ENCODE assay signal across 9 mouse cellular contexts in the genomic region with DNA sequence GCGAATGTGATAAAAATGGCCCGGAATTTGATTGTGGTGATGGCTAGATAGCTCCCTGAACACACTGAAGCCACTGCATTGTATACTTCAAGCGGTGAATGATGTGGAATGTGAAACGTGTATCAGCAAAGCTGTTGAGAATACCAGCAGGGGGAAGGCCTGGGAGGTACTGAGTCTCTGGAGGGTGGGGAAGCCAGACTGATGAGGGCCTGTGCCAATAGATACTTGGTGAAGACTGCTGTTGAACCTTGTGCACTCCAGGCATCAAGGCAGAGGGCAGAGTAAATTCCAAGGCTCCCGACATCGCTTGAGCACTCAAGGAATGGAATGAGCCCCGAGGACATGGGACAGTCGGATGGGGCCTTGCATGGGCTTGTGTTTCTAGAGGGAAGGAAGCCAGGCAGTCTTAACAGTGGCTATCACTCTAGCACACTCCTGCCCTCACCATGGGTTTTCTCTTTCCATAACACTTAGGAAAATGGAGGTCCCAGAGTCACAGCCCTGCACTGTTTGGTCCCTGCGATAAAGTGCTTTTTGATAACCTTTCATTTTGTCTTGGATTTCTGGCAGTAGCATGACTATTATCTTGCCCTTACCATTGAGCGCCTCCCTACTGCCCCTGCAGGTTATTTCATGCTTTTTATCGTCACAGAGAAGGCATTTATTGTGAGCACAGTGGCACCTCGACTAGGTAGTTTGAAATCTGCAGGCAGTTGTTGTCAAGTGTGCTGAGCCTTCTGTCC. TPM values are rescaled to one million over a fixed set of nuclear protein-coding genes. Genes with fewer than 3 reads are reported as not detected.
A peak's percentile ranks its signal among the peaks of the same experiment; 100 is the strongest.
DNase-seq lines count a peak whose midpoint lies in the region; ATAC-seq lines count a peak whose summit lies in the region.
"Had no signal": no experiment of that assay in that cellular context is flagged by ENCODE, and none has a peak within 500 bp of the region (broad histone marks: within the 10 kb centered on the region; RNA-seq: fewer than 3 reads in every experiment).

No protein-coding gene starts in this region.

- peak; percentile 37 for DNase-seq in kidney, adult 11 months
- peak; percentile 43 for DNase-seq in ES-CJ7 (ENCODE audit: low read depth, low spot score)
- DNase-seq in Muller cell, postnatal 12 days (ENCODE audit: inconsistent ontology term), result peak; percentile 22
- DNase-seq in kidney, postnatal 36 days, result peak; percentile 36 to 38
- DNase-seq in right cerebral cortex, postnatal 14 days, result no peak
- DNase-seq in adrenal gland, postnatal 10 days, result no peak

- no peak overlapping the region for H3K4me3 ChIP-seq in kidney, embryonic 14.5 days (ENCODE audit: low read length)
- H3K4me3 ChIP-seq: embryonic facial prominence, embryonic 15.5 days; hindbrain, embryonic 15.5 days had no signal

- H3K4me1 ChIP-seq in kidney, embryonic 14.5 days (ENCODE audit: control insufficient read depth, insufficient read depth, low read length), result no peaks in the 10 kb centered on the region

- no peaks in the 10 kb centered on the region for H3K36me3 ChIP-seq in kidney, embryonic 14.5 days (ENCODE audit: control insufficient read depth, insufficient read depth, low read length)
- H3K36me3 ChIP-seq: embryonic facial prominence, embryonic 15.5 days; hindbrain, embryonic 15.5 days had no signal

- H3K27me3 ChIP-seq in kidney, embryonic 14.5 days (ENCODE audit: control insufficient read depth, insufficient read depth, low read length), result no peaks in the 10 kb centered on the region
- H3K27me3 ChIP-seq: embryonic facial prominence, embryonic 15.5 days; hindbrain, embryonic 15.5 days had no signal

- no peak for ATAC-seq in kidney, embryonic 14.5 days (ENCODE audit: low FRiP score, low TSS enrichment)

- no peak overlapping the region for H3K27ac ChIP-seq in kidney, embryonic 14.5 days (ENCODE audit: low read depth, low read length)
- H3K27ac ChIP-seq: embryonic facial prominence, embryonic 15.5 days; hindbrain, embryonic 15.5 days had no signal

- H3K4me2 ChIP-seq in kidney, embryonic 14.5 days (replicated peaks; ENCODE audit: low read depth, low read length), result no peak overlapping the region
- H3K4me2 ChIP-seq: embryonic facial prominence, embryonic 15.5 days; hindbrain, embryonic 15.5 days had no signal

- no peaks in the 10 kb centered on the region for H3K9me3 ChIP-seq in kidney, embryonic 14.5 days (ENCODE audit: control insufficient read depth, low read length)
- H3K9me3 ChIP-seq: embryonic facial prominence, embryonic 15.5 days; hindbrain, embryonic 15.5 days had no signal

- no peak overlapping the region for H3K9ac ChIP-seq in kidney, embryonic 14.5 days (ENCODE audit: low read depth, low read length)
- H3K9ac ChIP-seq: embryonic facial prominence, embryonic 15.5 days; hindbrain, embryonic 15.5 days had no signal

- WGBS in kidney, embryonic 14.5 days, result 81% methylated on average over 12 of the region's 12 CpGs

RNA-seq across cellular contexts. Expression of gene Dcun1d4, which starts 22.4 kb away (rescaled TPM):
- 21.0 and 29.8 TPM in 2 replicates for polyA plus RNA-seq in kidney, embryonic 14.5 days (2014; fragmentation: Nextera tagmentation; extraction: Ambion mirVana)
- total RNA-seq in adrenal gland, postnatal 10 days (2021), result 10 to 100 TPM; 27.9 to 32.0 TPM

Comparison
In these comparisons a context has a peak if more than half of its experiments do, and no peak if none do; other contexts are left out.
1. DNase-seq: peak in kidney, adult 11 months (single experiment), ES-CJ7 (single experiment), Muller cell, postnatal 12 days (single experiment) and kidney, postnatal 36 days (2 of 2); none in right cerebral cortex, postnatal 14 days (single experiment) and adrenal gland, postnatal 10 days (single experiment).